Mouse (Mus musculus) liver, embryonic 13.5 days (tissue): ENCODE results near the gene Alx3. TPM values are rescaled to one million over a fixed set of nuclear protein-coding genes. Genes with fewer than 3 reads are reported as not detected.

Experiments used
- ATAC-seq: fragments of 200-750 bp; cut with Nextera tagmentation; 2 replicates; pipeline ENCODE4 v1.8.0; 2017; ENCODE audit warnings: low read depth, mild to moderate bottlenecking, moderate number of reproducible peaks, moderate library complexity
- DNase-seq: peaks from one replicate; pipeline ENCODE4 v3.0.0; 2022
- H3K27ac ChIP-seq: fragments of 300-500 bp; sonication (generic); 2 replicates; pipeline ENCODE4 v1.5.1; 2015; ENCODE audit warnings: moderate library complexity, mild to moderate bottlenecking, inconsistent platforms
- H3K27me3 ChIP-seq: fragments of 300-500 bp; sonication (generic); 2 replicates; pipeline ENCODE4 v1.6.1; 2015; ENCODE audit warnings: mild to moderate bottlenecking, inconsistent platforms
- H3K36me3 ChIP-seq: fragments of 300-500 bp; sonication (generic); 2 replicates; pipeline ENCODE4 v1.6.1; 2015; ENCODE audit warnings: mild to moderate bottlenecking, inconsistent platforms
- H3K4me1 ChIP-seq: fragments of 300-500 bp; sonication (generic); replicated peaks from 2 replicates; pipeline ENCODE4 v1.6.1; 2015; ENCODE audit warnings: inconsistent platforms
- H3K4me2 ChIP-seq: fragments of 300-500 bp; sonication (generic); 2 replicates; pipeline ENCODE4 v1.6.1; 2015; ENCODE audit warnings: inconsistent platforms, mild to moderate bottlenecking, moderate library complexity
- H3K4me3 ChIP-seq: fragments of 300-500 bp; sonication (generic); replicated peaks from 2 replicates; pipeline ENCODE4 v1.5.1; 2015; ENCODE audit warnings: mild to moderate bottlenecking, inconsistent platforms
- H3K9ac ChIP-seq: fragments of 300-500 bp; sonication (generic); 2 replicates; pipeline ENCODE4 v1.6.1; 2015; ENCODE audit warnings: mild to moderate bottlenecking, inconsistent platforms
- H3K9me3 ChIP-seq: fragments of 300-500 bp; sonication (generic); replicated peaks from 2 replicates; pipeline ENCODE4 v1.6.1; 2016; ENCODE audit warnings: inconsistent platforms
- WGBS: fragments of 180-500 bp; shearing (Covaris S2); methylation state at CpG from one replicate; pipeline ENCODE4 v1.1.7; 2015; ENCODE audit not compliant: insufficient replicate concordance; 5-methylcytosine and 5-hydroxymethylcytosine counted together
- polyA plus RNA-seq: library from polyadenylated mRNA; unstranded; fragments of >200 nt; fragmentation: Nextera tagmentation; extraction: Ambion mirVana; gene quantifications from 2 replicates; pipeline ENCODE4 v1.2.1, GENCODE M21; 2015

Gene Alx3
- polyA plus RNA-seq, 1 experiment from 2014 or later: 0.45 TPM

- DNase-seq: no peak
- no peak overlapping the region for H3K4me3 ChIP-seq
- peaks cover 3% of the 10 kb centered on the region; the same call in 1 of the 2 replicates for H3K4me1 ChIP-seq
- H3K9me3 ChIP-seq: no peaks in the 10 kb centered on the region
- H3K36me3 ChIP-seq: no peaks in the 10 kb centered on the region
- H3K4me2 ChIP-seq: no peak overlapping the region
- ATAC-seq: no peak
- H3K27me3 ChIP-seq: peaks cover 99% of the 10 kb centered on the region
- H3K9ac ChIP-seq: no peak overlapping the region
- 13% methylated on average over 1 of the region's 1 CpGs for WGBS
- no peak overlapping the region for H3K27ac ChIP-seq
Observed at GRCm38 (mm10) chr3:107583893-107584292, 10.9 kb upstream of the Alx3 start.

DNA sequence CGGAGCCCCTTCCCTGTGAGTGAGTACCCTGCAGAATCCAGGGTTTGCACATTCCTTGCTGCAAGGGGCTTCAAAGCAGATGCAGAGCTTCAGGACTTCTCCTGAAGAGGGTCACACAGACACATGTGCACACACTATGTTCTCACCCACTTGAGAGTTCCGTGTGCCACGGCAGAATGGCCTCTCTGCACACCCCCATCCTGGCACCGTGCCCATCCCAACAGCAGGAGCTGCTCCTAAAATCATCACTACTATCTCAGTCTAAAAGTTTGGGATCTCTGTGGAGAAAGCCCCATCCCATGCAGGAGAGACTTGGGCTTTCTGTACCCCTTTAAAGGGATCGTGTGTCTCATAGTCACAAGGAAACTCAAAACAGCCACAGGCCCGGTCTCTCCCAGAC, 8.3 kb upstream of the Alx3 start:
- Histone ChIP-seq H3K4me2 (no peak overlapping the region), H3K27ac (no peak overlapping the region), H3K4me3 (no peak overlapping the region), H3K27me3 (peaks cover 98% of the 10 kb centered on the region), H3K9me3 (no peaks in the 10 kb centered on the region), H3K4me1 (0 out of 2 replicates have a peak, but pooled peaks cover 3% of the 10 kb centered on the region), H3K36me3 (no peaks in the 10 kb centered on the region), H3K9ac (no peak overlapping the region)
- DNase-seq (no peak), ATAC-seq (no peak)
- WGBS: 61% methylated on average over 6 of the region's 6 CpGs

DNA sequence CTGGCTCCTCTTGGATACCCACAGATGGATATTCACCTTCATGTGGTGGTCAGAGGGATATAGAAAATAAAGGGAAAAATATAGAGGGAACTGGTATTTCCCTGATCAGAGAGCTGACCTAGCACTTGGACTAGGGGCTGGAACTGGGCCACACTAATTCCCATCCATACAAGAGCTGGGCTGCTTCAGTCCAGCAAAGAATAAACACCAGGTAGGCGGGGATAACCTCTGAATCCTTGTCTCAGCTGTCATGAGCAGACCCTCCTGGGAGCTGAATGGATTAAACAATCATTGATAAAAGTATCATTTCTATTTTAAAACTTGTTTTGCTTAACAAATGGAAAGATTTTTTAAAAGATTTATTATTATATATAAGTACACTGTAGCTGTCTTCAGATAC, 3.2 kb upstream of the Alx3 start:
- ATAC-seq (no peak), DNase-seq (no peak)
- no peak overlapping the region for H3K4me2 ChIP-seq
- H3K27me3 ChIP-seq: peaks cover 97% of the 10 kb centered on the region
- WGBS: 17% methylated on average over 1 of the region's 1 CpGs
- H3K27ac ChIP-seq: no peak overlapping the region
- H3K4me3 ChIP-seq: no peak overlapping the region
- H3K9ac ChIP-seq: no peak overlapping the region
- H3K4me1 ChIP-seq: peaks cover 6% of the 10 kb centered on the region; the same call in 1 of the 2 replicates
- no peaks in the 10 kb centered on the region for H3K9me3 ChIP-seq
- H3K36me3 ChIP-seq: no peaks in the 10 kb centered on the region

- Histone ChIP-seq H3K36me3 (no peaks in the 10 kb centered on the region), H3K4me1 (peaks cover 6% of the 10 kb centered on the region; the same call in 1 of the 2 replicates), H3K27me3 (peaks cover 97% of the 10 kb centered on the region), H3K4me3 (no peak overlapping the region), H3K27ac (no peak overlapping the region), H3K9ac (no peak overlapping the region), H3K9me3 (no peaks in the 10 kb centered on the region), H3K4me2 (no peak overlapping the region)
- WGBS: 34% methylated on average over 2 of the region's 2 CpGs
- DNase-seq: no peak
- ATAC-seq: no peak
Observed at GRCm38 (mm10) chr3:107593632-107594031, 1.2 kb upstream of the Alx3 start.

GRCm38 (mm10) chr3:107595264-107595937, 570 bp downstream of the Alx3 start:
- peak overlapping the region; percentile 50 for H3K4me2 ChIP-seq
- H3K36me3 ChIP-seq: no peaks in the 10 kb centered on the region
- no peak overlapping the region for H3K9ac ChIP-seq
- peaks cover 6% of the 10 kb centered on the region; the same call in 1 of the 2 replicates for H3K4me1 ChIP-seq
- DNase-seq (no peak), ATAC-seq (no peak)
- H3K9me3 ChIP-seq: no peaks in the 10 kb centered on the region
- WGBS: 1% methylated on average over 48 of the region's 50 CpGs
- peaks cover 97% of the 10 kb centered on the region for H3K27me3 ChIP-seq
- H3K27ac ChIP-seq: no peak overlapping the region
- H3K4me3 ChIP-seq: peak overlapping the region; percentile 34

DNA sequence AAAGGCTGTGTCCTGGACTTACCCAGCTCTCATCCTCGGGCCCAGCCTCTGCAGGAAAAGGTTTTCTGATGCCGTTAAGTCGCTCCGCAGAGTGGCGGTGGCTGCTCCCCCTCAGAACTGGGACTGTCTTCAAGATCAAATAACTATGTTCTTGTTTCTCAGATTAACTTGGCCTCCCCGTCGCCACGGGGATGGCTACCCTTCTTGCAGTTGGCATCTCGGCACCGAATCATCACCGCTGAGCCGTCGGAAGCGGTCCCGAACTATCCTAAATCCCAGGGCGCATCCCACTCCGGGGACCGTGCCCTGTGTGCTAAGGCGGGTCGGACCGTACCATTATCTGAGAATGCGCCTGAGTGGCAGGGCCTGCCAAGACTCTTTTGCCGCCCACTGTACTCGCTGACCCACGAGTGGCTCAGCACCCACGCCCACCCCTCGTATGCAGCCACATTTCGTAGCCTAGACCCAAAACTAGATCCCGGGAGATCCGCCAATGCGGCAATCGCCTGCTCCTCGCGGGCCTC, 1.2 kb downstream of the Alx3 start:
- Histone ChIP-seq H3K27ac (no peak overlapping the region), H3K9me3 (no peaks in the 10 kb centered on the region), H3K4me1 (peaks cover 6% of the 10 kb centered on the region; the same call in 1 of the 2 replicates), H3K9ac (no peak overlapping the region), H3K4me2 (no peak overlapping the region), H3K27me3 (peaks cover 99% of the 10 kb centered on the region), H3K4me3 (peak overlapping the region; percentile 34), H3K36me3 (no peaks in the 10 kb centered on the region)
- DNase-seq: no peak
- no peak for ATAC-seq
- 1% methylated on average over 34 of the region's 34 CpGs for WGBS

- H3K27me3 ChIP-seq: peaks cover 99% of the 10 kb centered on the region
- H3K36me3 ChIP-seq: no peaks in the 10 kb centered on the region
- H3K4me2 ChIP-seq: no peak overlapping the region
- no peak for DNase-seq
- no peak overlapping the region for H3K9ac ChIP-seq
- no peaks in the 10 kb centered on the region for H3K9me3 ChIP-seq
- no peak overlapping the region for H3K4me3 ChIP-seq
- no peak overlapping the region for H3K27ac ChIP-seq
- under 1% methylated on average over 26 of the region's 26 CpGs for WGBS
- no peak for ATAC-seq
- peaks cover 6% of the 10 kb centered on the region; the same call in 1 of the 2 replicates for H3K4me1 ChIP-seq
Observed at GRCm38 (mm10) chr3:107596559-107596958, 1.7 kb downstream of the Alx3 start.

DNA sequence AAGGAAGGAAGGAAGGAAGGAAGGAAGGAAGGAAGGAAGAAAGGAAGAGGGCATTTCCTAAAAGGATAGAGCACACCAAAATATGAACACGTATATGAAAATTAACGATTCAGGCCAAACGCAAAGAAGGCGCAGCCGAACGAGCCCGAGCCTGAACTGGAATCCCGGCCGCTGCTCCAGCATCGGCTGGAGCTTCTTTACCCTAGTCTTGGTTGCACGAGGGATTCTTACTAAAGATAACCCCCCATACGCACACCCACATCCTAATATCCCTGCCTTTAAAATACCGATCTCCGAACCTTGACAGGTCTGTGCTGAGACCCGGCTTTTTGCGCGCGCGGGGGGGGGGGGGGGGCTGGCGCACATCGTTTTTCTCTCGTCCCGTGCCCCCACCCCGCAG, 2.3 kb downstream of the Alx3 start:
- ATAC-seq (no peak), DNase-seq (no peak)
- H3K9me3 ChIP-seq: no peaks in the 10 kb centered on the region
- H3K4me3 ChIP-seq: no peak overlapping the region
- H3K27ac ChIP-seq: no peak overlapping the region
- no peak overlapping the region for H3K4me2 ChIP-seq
- H3K9ac ChIP-seq: no peak overlapping the region
- 8% methylated on average over 24 of the region's 24 CpGs for WGBS
- peaks cover 6% of the 10 kb centered on the region; the same call in 1 of the 2 replicates for H3K4me1 ChIP-seq
- H3K27me3 ChIP-seq: peaks cover 99% of the 10 kb centered on the region
- no peaks in the 10 kb centered on the region for H3K36me3 ChIP-seq

GRCm38 (mm10) chr3:107597586-107598389, 3.0 kb downstream of the Alx3 start:
- H3K36me3 ChIP-seq: no peaks in the 10 kb centered on the region
- peaks cover 97% of the 10 kb centered on the region for H3K27me3 ChIP-seq
- no peaks in the 10 kb centered on the region for H3K9me3 ChIP-seq
- H3K4me3 ChIP-seq: no peak overlapping the region
- ATAC-seq (no peak), DNase-seq (no peak)
- H3K27ac ChIP-seq: no peak overlapping the region
- H3K4me2 ChIP-seq: no peak overlapping the region
- peaks cover 6% of the 10 kb centered on the region; the same call in 1 of the 2 replicates for H3K4me1 ChIP-seq
- H3K9ac ChIP-seq: no peak overlapping the region
- WGBS: 7% methylated on average over 22 of the region's 22 CpGs

DNA sequence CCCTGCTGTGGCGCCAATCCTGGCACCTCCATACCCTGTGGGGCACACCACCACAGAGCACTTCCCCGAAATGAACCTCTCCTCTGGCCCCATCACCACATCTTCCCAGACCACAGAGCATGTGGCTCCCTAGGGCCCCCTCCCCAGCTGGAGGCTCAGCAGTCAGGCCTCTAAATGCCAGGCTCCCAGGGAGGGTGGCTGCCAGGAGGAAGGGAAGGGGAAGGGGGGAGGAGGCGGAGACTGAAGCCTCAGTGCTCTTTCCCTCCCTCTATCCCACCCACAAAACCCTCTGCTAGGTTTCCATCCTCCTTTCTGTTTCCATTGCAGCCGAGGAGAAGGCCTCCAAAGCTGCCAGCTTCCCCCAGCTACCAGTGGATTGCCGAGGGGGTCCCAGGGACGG, 5.3 kb downstream of the Alx3 start:
- ATAC-seq: no peak
- 36% methylated on average over 6 of the region's 6 CpGs for WGBS
- H3K4me3 ChIP-seq: no peak overlapping the region
- no peak overlapping the region for H3K9ac ChIP-seq
- peaks cover 86% of the 10 kb centered on the region for H3K27me3 ChIP-seq
- H3K36me3 ChIP-seq: no peaks in the 10 kb centered on the region
- H3K9me3 ChIP-seq: no peaks in the 10 kb centered on the region
- H3K27ac ChIP-seq: no peak overlapping the region
- no peak for DNase-seq
- peaks cover 5% of the 10 kb centered on the region; the same call in 1 of the 2 replicates for H3K4me1 ChIP-seq
- no peak overlapping the region for H3K4me2 ChIP-seq

DNA sequence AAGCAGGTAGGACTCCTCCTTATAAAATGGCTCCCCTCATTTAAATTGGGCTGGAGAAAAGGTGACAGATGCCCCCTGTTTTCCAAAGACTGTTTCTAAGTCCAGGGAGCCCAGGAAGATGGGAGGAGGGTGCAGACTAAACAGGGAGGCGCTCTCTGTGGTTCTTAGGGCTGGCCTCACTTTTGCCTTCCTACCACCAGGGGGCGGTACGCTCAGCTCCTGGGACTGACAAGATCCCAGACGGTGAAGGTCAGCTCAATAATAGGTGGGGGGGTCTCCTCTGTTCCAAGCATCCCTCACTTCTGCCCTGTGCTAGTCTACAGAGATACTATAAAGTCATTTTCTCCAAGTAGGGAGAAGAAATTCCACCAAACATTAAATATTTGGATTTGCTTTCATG, 10.5 kb downstream of the Alx3 start:
- Histone ChIP-seq H3K4me2 (no peak overlapping the region), H3K36me3 (no peaks in the 10 kb centered on the region), H3K4me1 (peaks cover 15% of the 10 kb centered on the region), H3K9me3 (no peaks in the 10 kb centered on the region), H3K4me3 (no peak overlapping the region), H3K27ac (no peak overlapping the region), H3K9ac (no peak overlapping the region), H3K27me3 (peaks cover 34% of the 10 kb centered on the region)
- ATAC-seq (no peak), DNase-seq (peak; percentile 32)
- 5% methylated on average over 4 of the region's 4 CpGs for WGBS
